Mouse (Mus musculus): ENCODE results near the gene Lrpprc. TPM values are rescaled to one million over a fixed set of nuclear protein-coding genes. Genes with fewer than 3 reads are reported as not detected.

Gene Lrpprc
- polyA plus RNA-seq, 1 experiment from 2014 or later, result 50.4 TPM

Other genes with a start within 250 kb of the Lrpprc start
- 30.9 and 32.7 TPM in 2 replicates for gene Dync2li1, start 164.3 kb downstream of the Lrpprc start, polyA plus RNA-seq (2016; fragmentation: Nextera tagmentation; extraction: Ambion mirVana)
- gene Abcg8, start 114.5 kb downstream of the Lrpprc start, polyA plus RNA-seq (2016; fragmentation: Nextera tagmentation; extraction: Ambion mirVana), result 0.15 TPM in 1 of 2 replicates, not detected in the other
- 1.6 and 3.0 TPM in 2 replicates for gene Abcg5, start 107.8 kb downstream of the Lrpprc start, polyA plus RNA-seq (2016; fragmentation: Nextera tagmentation; extraction: Ambion mirVana)
- 58.0 and 67.2 TPM in 2 replicates for gene Ppm1b, start 166.0 kb upstream of the Lrpprc start, polyA plus RNA-seq (2016; fragmentation: Nextera tagmentation; extraction: Ambion mirVana)
- 0.23 and 0.40 TPM in 2 replicates for gene Slc3a1, start 237.6 kb upstream of the Lrpprc start, polyA plus RNA-seq (2016; fragmentation: Nextera tagmentation; extraction: Ambion mirVana)

Data from midbrain, embryonic 10.5 days (tissue).